Mouse (Mus musculus) spleen, adult 2 months (tissue): ENCODE results near the gene Fcamr.

Experiments used
- CTCF ChIP-seq: fragments of 200-500 bp; IDR thresholded peaks from 2 replicates; pipeline ENCODE4 v1.5.1; 2011; ENCODE audit warnings: mild to moderate bottlenecking, inconsistent platforms; ENCODE audit not compliant: insufficient read depth, insufficient read length, insufficient replicate concordance; ENCODE audit errors: extremely low read depth
- POLR2A ChIP-seq: fragments of 200-500 bp; IDR thresholded peaks from 2 replicates; pipeline ENCODE4 v1.6.1; 2011; ENCODE audit warnings: low read depth, low read length, inconsistent platforms

GRCm38 (mm10) chr1:130799399-130799798 is 1.3 kb upstream of the Fcamr start:
- TF ChIP-seq CTCF = no peak
- TF ChIP-seq POLR2A = no peak
